Mouse (Mus musculus) cerebellum, adult 2 months (tissue): ENCODE results near the gene Noc3l. TPM values are rescaled to one million over a fixed set of nuclear protein-coding genes. Genes with fewer than 3 reads are reported as not detected.

Experiments used
- DNase-seq, 2 experiments: peaks; one replicate each; pipeline ENCODE4 v3.0.0; 2021
- H3K27ac ChIP-seq: fragments of 200-500 bp; 2 replicates; pipeline ENCODE4 v1.5.1; 2012; ENCODE audit warnings: low read length, control low read depth, inconsistent platforms; ENCODE audit not compliant: insufficient read depth
- H3K27me3 ChIP-seq: fragments of 200-500 bp; 2 replicates; pipeline ENCODE4 v1.6.1; 2012; ENCODE audit warnings: inconsistent platforms, mild to moderate bottlenecking, low read length, moderate library complexity; ENCODE audit not compliant: control insufficient read depth, insufficient read depth
- H3K4me1 ChIP-seq: fragments of 200-500 bp; 2 replicates; pipeline ENCODE4 v1.6.1; 2011; ENCODE audit warnings: low read length; ENCODE audit not compliant: control insufficient read depth, insufficient read depth
- H3K4me3 ChIP-seq: fragments of 200-500 bp; replicated peaks from 2 replicates; pipeline ENCODE3; 2011; ENCODE audit warnings: mild to moderate bottlenecking, low read depth, low read length, control low read depth; ENCODE audit not compliant: insufficient read depth
- CTCF ChIP-seq: fragments of 200-500 bp; IDR thresholded peaks from 2 replicates; pipeline ENCODE4 v1.5.1; 2011; ENCODE audit warnings: low read depth, mild to moderate bottlenecking, control low read depth, low read length, moderate library complexity, borderline replicate concordance; ENCODE audit not compliant: insufficient read depth
- POLR2A ChIP-seq: fragments of 200-500 bp; IDR thresholded peaks from 2 replicates; pipeline ENCODE4 v1.6.1; 2011; ENCODE audit warnings: low read length, control low read depth, borderline replicate concordance; ENCODE audit not compliant: insufficient read depth
- WGBS: fragments of 180-500 bp; shearing (Covaris S2); methylation state at CpG from one replicate; pipeline ENCODE4 v1.1.7; 2018; 5-methylcytosine and 5-hydroxymethylcytosine counted together
- polyA plus RNA-seq: library from polyadenylated mRNA; depleted of rRNA; stranded (reverse); fragments of >200 nt; gene quantifications from 2 replicates; pipeline ENCODE4 v1.2.3, GENCODE M21; 2012; rRNA removed

The Noc3l gene
- polyA plus RNA-seq, 1 experiment = 9.8 TPM

DNA sequence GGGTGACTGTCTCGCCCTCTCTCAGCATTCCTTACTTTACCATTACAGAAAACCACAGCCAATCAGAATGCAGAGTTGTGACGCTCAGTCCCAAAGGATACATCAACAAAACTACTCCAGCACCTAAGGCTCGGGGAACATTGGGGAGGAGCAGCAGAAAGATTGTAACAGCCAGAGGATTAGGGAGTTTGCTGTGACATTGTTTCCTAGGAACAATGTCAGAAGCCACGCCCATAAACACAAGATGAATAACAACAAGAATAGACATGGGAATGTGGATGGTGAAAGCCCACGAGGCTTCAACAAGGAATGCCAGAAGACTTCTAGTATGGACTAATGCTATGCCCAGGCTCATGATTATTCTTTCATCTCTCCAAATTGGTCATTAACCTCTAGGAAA lies 61.0 kb downstream of the Noc3l start:
- Histone ChIP-seq H3K27ac (no peak overlapping the region), H3K4me3 (no peak overlapping the region), H3K27me3 (no peaks in the 10 kb centered on the region), H3K4me1 (no peaks in the 10 kb centered on the region)
- WGBS = 62% methylated on average over 5 of the region's 5 CpGs
- no peak for DNase-seq
- TF ChIP-seq CTCF = no peak
- no peak for TF ChIP-seq POLR2A

DNA sequence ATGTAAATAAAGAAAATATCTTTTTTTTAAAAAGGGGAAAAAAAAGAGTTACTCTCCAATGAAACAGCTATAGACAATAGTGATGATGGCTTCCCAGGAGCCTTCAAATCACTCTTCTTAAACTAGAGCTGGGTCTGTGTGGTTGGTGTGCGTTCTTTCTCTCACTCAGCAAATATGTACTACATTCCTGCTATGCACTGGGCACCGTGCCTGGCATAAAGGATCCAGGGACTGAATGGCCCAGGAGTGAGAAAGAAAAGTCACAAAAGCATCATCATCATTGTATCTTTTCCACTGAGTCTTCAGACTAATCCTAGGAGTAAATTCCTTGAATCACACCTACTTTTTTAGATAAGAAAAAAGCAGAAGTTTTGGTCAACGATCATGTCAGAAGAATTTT lies 61.9 kb downstream of the Noc3l start:
- Histone ChIP-seq H3K27ac (no peak overlapping the region), H3K4me3 (no peak overlapping the region)

DNA sequence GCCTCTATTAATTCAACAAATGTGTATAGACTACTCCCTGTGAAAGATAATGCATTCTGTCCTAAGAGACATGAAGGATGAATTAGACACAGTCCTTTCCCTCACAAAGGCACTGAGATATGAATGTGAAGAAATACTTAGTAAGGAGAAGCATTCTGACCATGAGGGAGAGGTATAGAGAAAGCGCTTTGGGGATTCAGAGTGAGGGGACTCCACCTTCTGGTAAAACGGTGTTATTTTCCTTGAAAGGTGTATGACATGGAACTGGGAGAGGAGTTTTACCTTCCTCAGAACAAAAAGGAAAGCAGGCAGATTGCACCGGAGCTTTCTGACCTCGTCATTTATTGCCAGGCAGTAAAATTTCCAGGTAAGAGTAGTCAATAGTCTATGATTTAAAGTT lies 68.8 kb downstream of the Noc3l start:
- DNase-seq = no peak
- WGBS = 64% methylated on average over 4 of the region's 4 CpGs
- H3K27ac ChIP-seq = no peak overlapping the region
- no peak overlapping the region for H3K4me3 ChIP-seq
- H3K4me1 ChIP-seq = no peaks in the 10 kb centered on the region
- TF ChIP-seq POLR2A (no peak), CTCF (no peak)
- no peaks in the 10 kb centered on the region for H3K27me3 ChIP-seq

More for the DNA sequence above, 61.9 kb downstream of the Noc3l start:
- 48% methylated on average over 3 of the region's 3 CpGs for WGBS
- TF ChIP-seq POLR2A (no peak), CTCF (no peak)
- Histone ChIP-seq H3K27me3 (no peaks in the 10 kb centered on the region), H3K4me1 (no peaks in the 10 kb centered on the region)
- DNase-seq = no peak

DNA sequence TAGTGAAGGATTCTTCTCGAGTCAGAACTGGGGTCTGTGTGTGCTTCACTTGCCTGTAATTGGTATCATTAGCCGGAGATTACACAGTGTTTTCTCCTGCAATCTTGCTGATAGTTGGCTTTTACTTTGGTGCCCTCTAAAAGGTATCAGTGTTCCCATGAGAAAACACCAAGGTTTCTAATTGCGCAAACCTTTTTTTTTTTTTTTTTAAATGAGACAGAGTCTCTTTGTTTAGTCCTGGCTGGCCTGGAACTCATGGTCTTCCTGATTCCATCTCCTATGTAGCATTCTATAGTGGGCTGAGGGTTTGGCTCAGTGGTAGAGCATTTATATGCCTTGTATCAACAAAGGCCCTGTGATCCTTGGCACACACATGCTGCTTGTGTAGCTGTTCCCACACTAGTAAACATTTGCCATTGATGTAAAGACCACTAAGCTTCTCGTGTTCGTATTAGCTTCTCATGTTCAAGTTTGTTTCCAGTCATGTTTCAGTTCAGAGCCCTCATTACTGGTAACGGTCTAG lies 72.5 kb downstream of the Noc3l start:
- DNase-seq = no peak
- H3K27ac ChIP-seq = no peak overlapping the region
- no peak overlapping the region for H3K4me3 ChIP-seq
- TF ChIP-seq CTCF = no peak
- TF ChIP-seq POLR2A = no peak
- no peaks in the 10 kb centered on the region for H3K27me3 ChIP-seq
- WGBS = 78% methylated on average over 6 of the region's 6 CpGs
- H3K4me1 ChIP-seq = no peaks in the 10 kb centered on the region

DNA sequence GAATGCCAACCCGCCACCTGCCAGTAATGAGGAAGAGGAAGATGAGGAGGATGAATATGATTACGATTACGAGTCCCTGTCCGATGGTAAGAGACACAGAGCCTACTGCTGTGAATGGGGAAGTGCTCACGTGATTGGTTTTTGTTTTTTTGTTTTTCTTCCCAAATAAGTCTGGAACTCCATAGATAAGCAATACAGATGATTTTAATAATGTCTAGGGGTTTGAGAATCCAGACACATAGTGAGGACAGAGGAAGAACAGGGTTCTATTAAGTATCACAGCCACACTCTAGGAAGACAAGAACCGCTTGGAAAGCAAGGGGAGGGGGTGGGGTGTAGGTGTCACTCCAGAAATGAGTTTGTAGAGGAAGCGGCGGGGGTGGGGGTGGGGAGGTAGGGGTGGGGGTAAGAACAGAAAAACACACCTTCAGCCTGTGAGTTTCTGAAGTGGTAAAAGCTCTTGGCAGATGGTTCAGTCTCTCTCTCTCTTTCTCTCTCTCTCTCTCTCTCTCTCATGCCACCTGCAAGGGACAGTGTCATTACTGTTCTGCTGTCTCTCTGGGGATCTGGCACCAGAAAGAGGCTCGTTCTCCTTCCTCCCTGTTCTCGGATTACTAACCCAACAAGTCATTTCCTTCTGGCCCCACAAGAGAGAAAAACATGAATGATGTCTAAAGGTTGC lies 73.1 kb downstream of the Noc3l start:
- Histone ChIP-seq H3K4me3 (no peak overlapping the region), H3K4me1 (no peaks in the 10 kb centered on the region), H3K27me3 (no peaks in the 10 kb centered on the region), H3K27ac (no peak overlapping the region)
- no peak for DNase-seq
- 70% methylated on average over 10 of the region's 10 CpGs for WGBS
- TF ChIP-seq CTCF (no peak), POLR2A (no peak)

DNA sequence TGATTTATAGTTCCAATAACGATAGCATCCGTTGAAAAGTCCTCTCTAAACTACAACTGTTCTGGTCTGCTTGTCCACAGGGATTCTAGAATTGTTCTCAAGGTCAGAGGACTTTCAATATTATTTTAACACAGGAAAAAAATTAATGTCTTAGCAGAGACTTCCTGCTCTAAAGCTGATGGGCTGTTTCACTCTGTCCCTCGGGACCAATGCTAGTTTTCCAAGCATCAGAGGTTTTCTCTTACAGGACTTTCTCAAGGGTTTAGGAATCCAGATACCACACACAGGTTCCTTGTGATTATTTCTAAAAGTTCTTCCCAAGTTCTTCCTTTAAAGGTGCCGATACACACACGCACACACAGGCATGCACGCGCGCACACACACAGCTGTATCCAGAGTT lies 74.5 kb downstream of the Noc3l start:
- WGBS = 91% methylated on average over 8 of the region's 8 CpGs
- Histone ChIP-seq H3K27ac (no peak overlapping the region), H3K4me1 (no peaks in the 10 kb centered on the region), H3K4me3 (no peak overlapping the region), H3K27me3 (no peaks in the 10 kb centered on the region)
- no peak for TF ChIP-seq POLR2A
- no peak for TF ChIP-seq CTCF
- DNase-seq = no peak

Other genes with a start within 250 kb of the Noc3l start
- 9.2 and 9.8 TPM in 2 replicates for gene Tbc1d12, start 17.3 kb upstream of the Noc3l start, polyA plus RNA-seq
- 1.9 and 2.9 TPM in 2 replicates for gene Hells, start 111.7 kb upstream of the Noc3l start, polyA plus RNA-seq
- gene Cyp2c55, start 187.8 kb upstream of the Noc3l start, polyA plus RNA-seq = not detected in 2 replicates
- gene Cyp2c65, start 241.8 kb upstream of the Noc3l start, polyA plus RNA-seq = 0.05 TPM in 1 of 2 replicates, not detected in the other